Mouse (Mus musculus): ENCODE results near the gene Gon7.

Gon7 gene

GRCm38 (mm10) chr12:102742056-102742455 is 15.5 kb downstream of the Gon7 start:
- no peak for DNase-seq

- DNase-seq: no peak
These were observed 17.3 kb downstream of the Gon7 start for GRCm38 (mm10) chr12:102740285-102740684.

GRCm38 (mm10) chr12:102739096-102739495 is 18.5 kb downstream of the Gon7 start:
- no peak for DNase-seq

GRCm38 (mm10) chr12:102733381-102733780 is 24.2 kb downstream of the Gon7 start:
- peak; percentile 23 to 25 for DNase-seq

- no peak for DNase-seq
These were observed 26.6 kb downstream of the Gon7 start for GRCm38 (mm10) chr12:102730798-102731619.

- DNase-seq: peak in 1 of 2 experiments; percentile 42
These were observed 27.5 kb downstream of the Gon7 start for GRCm38 (mm10) chr12:102729855-102730797.

- DNase-seq: no peak
These were observed 31.8 kb downstream of the Gon7 start for GRCm38 (mm10) chr12:102725761-102726175.

GRCm38 (mm10) chr12:102725146-102725545 is 32.5 kb downstream of the Gon7 start:
- DNase-seq: no peak

- no peak for DNase-seq
These were observed 33.7 kb downstream of the Gon7 start for GRCm38 (mm10) chr12:102723861-102724260.

- no peak for DNase-seq
These were observed 34.6 kb downstream of the Gon7 start for GRCm38 (mm10) chr12:102722966-102723365.

GRCm38 (mm10) chr12:102722451-102722850 is 35.2 kb downstream of the Gon7 start:
- DNase-seq: peak in 1 of 2 experiments; percentile 48

GRCm38 (mm10) chr12:102719552-102720315 is 37.9 kb downstream of the Gon7 start:
- peak in 1 of 2 experiments; percentile 16 for DNase-seq

GRCm38 (mm10) chr12:102714654-102715395 is 42.8 kb downstream of the Gon7 start:
- no peak for DNase-seq

- no peak for DNase-seq
These were observed 43.5 kb downstream of the Gon7 start for GRCm38 (mm10) chr12:102714116-102714515.

GRCm38 (mm10) chr12:102713153-102713865 is 44.3 kb downstream of the Gon7 start:
- no peak for DNase-seq

GRCm38 (mm10) chr12:102710851-102711375 is 46.7 kb downstream of the Gon7 start:
- no peak for DNase-seq

GRCm38 (mm10) chr12:102709896-102710295 is 47.7 kb downstream of the Gon7 start:
- no peak for DNase-seq

- DNase-seq: no peak
These were observed 49.4 kb downstream of the Gon7 start for GRCm38 (mm10) chr12:102708220-102708619.

- DNase-seq: no peak
These were observed 50.7 kb downstream of the Gon7 start for GRCm38 (mm10) chr12:102706833-102707463.

GRCm38 (mm10) chr12:102705906-102706640 is 51.5 kb downstream of the Gon7 start:
- no peak for DNase-seq

Data from thymus, adult 18-20 months (tissue).